Mouse (Mus musculus) lung, embryonic 14.5 days (tissue): ENCODE results near the gene Ebf3. TPM values are rescaled to one million over a fixed set of nuclear protein-coding genes. Genes with fewer than 3 reads are reported as not detected.

Experiments used
- ATAC-seq: fragments of 200-750 bp; cut with Nextera tagmentation; 2 replicates; pipeline ENCODE4 v1.8.0; 2017; ENCODE audit warnings: mild to moderate bottlenecking, moderate TSS enrichment, moderate library complexity; ENCODE audit not compliant: insufficient read depth
- DNase-seq: peaks from one replicate; pipeline ENCODE4 v3.0.0-alpha.2; 2015
- H3K27ac ChIP-seq: fragments of 300-500 bp; sonication (generic); 2 replicates; pipeline ENCODE4 v1.5.1; 2014; ENCODE audit warnings: low read depth, mild to moderate bottlenecking, moderate library complexity
- H3K27me3 ChIP-seq: fragments of 300-500 bp; sonication (generic); 2 replicates; pipeline ENCODE4 v1.6.1; 2014; ENCODE audit warnings: low read length, control low read depth; ENCODE audit not compliant: insufficient read depth
- H3K36me3 ChIP-seq: fragments of 300-500 bp; sonication (generic); 2 replicates; pipeline ENCODE4 v1.6.1; 2014; ENCODE audit warnings: control low read depth; ENCODE audit not compliant: insufficient read depth
- H3K4me1 ChIP-seq: fragments of 300-500 bp; sonication (generic); 2 replicates; pipeline ENCODE4 v1.6.1; 2014; ENCODE audit warnings: antibody characterized with exemption, control low read depth; ENCODE audit not compliant: insufficient read depth
- H3K4me2 ChIP-seq: fragments of 300-500 bp; sonication (generic); 2 replicates; pipeline ENCODE4 v1.6.1; 2014; ENCODE audit warnings: mild to moderate bottlenecking
- H3K4me3 ChIP-seq: fragments of 300-500 bp; sonication (generic); 2 replicates; pipeline ENCODE4 v1.5.1; 2014; ENCODE audit warnings: low read depth, low read length
- H3K9ac ChIP-seq: fragments of 300-500 bp; sonication (generic); 2 replicates; pipeline ENCODE4 v1.6.1; 2014
- H3K9me3 ChIP-seq: fragments of 300-500 bp; sonication (generic); 2 replicates; pipeline ENCODE4 v1.6.1; 2016; ENCODE audit warnings: low read depth, low read length, control low read depth
- CTCF ChIP-seq: IDR thresholded peaks from 2 replicates; pipeline ENCODE4 v1.5.1; 2016; ENCODE audit warnings: antibody characterized with exemption, low read depth
- WGBS: fragments of 180-500 bp; shearing (Covaris S2); extraction: QIAGEN DNeasy Blood & Tissue Kit; methylation state at CpG from one replicate; pipeline ENCODE4 v1.1.7; 2014; 5-methylcytosine and 5-hydroxymethylcytosine counted together
- polyA plus RNA-seq: library from polyadenylated mRNA; unstranded; fragments of >200 nt; fragmentation: Nextera tagmentation; extraction: Ambion mirVana; gene quantifications from 2 replicates; pipeline ENCODE4 v1.2.1, GENCODE M21; 2014

Gene Ebf3
- polyA plus RNA-seq, 1 experiment from 2014 or later, result 0.14 TPM

- no peak overlapping the region for H3K4me3 ChIP-seq
- H3K9ac ChIP-seq, result no peak overlapping the region
- peaks cover 3% of the 10 kb centered on the region; the same call in 1 of the 2 replicates for H3K4me1 ChIP-seq
- ATAC-seq (no peak), DNase-seq (peak; percentile 15)
- H3K27me3 ChIP-seq, result peaks cover 95% of the 10 kb centered on the region
- no peak overlapping the region for H3K4me2 ChIP-seq
- no peak for TF ChIP-seq CTCF
- WGBS, result 38% methylated on average over 9 of the region's 9 CpGs
- H3K36me3 ChIP-seq, result no peaks in the 10 kb centered on the region
- no peaks in the 10 kb centered on the region for H3K9me3 ChIP-seq
- H3K27ac ChIP-seq, result no peak overlapping the region
Observed at GRCm38 (mm10) chr7:137306127-137306526, 8.1 kb downstream of the Ebf3 start.

DNA sequence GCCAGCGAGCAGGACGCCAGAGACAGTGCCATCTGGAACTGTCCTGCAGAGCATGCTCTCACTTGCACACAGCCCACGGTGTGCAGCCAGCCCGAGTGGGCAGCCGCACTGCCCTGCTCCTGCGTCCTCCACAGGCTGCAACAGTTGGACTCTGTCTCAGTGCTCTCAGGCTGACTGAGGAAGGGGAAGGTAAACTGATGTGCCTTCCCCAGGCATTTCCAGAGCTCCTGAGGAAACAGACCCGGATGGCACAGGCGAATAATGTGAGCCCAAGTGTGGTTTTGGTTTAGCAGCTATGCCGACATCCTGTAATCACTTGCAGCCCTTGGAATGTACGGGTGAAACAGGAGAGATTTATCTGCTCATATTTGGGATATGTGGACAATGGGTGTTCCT is 10.5 kb downstream of the Ebf3 start:
- peaks cover 92% of the 10 kb centered on the region for H3K27me3 ChIP-seq
- WGBS, result 28% methylated on average over 10 of the region's 10 CpGs
- H3K9me3 ChIP-seq, result no peaks in the 10 kb centered on the region
- no peak overlapping the region for H3K4me2 ChIP-seq
- H3K36me3 ChIP-seq, result no peaks in the 10 kb centered on the region
- no peak for TF ChIP-seq CTCF
- peaks cover 3% of the 10 kb centered on the region; the same call in 1 of the 2 replicates for H3K4me1 ChIP-seq
- ATAC-seq (no peak), DNase-seq (peak; percentile 23)
- no peak overlapping the region for H3K4me3 ChIP-seq
- no peak overlapping the region for H3K27ac ChIP-seq
- no peak overlapping the region for H3K9ac ChIP-seq

- no peak overlapping the region for H3K9ac ChIP-seq
- peaks cover 94% of the 10 kb centered on the region for H3K27me3 ChIP-seq
- no peak overlapping the region for H3K4me2 ChIP-seq
- TF ChIP-seq CTCF, result no peak
- H3K27ac ChIP-seq, result no peak overlapping the region
- H3K4me1 ChIP-seq, result peaks cover 3% of the 10 kb centered on the region; the same call in 1 of the 2 replicates
- ATAC-seq, result no peak
- 31% methylated on average over 10 of the region's 10 CpGs for WGBS
- DNase-seq, result no peak
- no peak overlapping the region for H3K4me3 ChIP-seq
- no peaks in the 10 kb centered on the region for H3K9me3 ChIP-seq
- H3K36me3 ChIP-seq, result no peaks in the 10 kb centered on the region
Observed at GRCm38 (mm10) chr7:137302961-137303775, 11.1 kb downstream of the Ebf3 start.

DNA sequence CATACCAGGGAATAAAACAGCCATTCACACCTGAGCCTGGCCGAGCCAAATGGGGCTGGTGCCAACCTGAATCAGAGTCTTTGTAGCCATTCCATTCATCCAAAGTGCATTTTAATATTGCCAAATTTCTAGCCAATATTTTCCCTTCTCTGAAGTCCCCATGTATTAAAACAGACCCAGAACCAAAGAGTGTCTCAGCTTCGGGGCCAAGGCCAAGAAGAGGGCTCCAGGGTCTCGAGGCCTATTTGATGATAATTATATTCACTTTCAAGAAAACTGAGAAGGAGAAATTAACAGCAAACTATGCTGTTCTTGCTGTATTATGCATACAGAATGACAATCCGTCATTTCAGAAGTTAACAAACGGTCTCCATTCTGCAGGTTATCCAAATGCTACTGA is 12.1 kb downstream of the Ebf3 start:
- ATAC-seq, result no peak
- H3K4me2 ChIP-seq, result no peak overlapping the region
- no peak overlapping the region for H3K27ac ChIP-seq
- H3K27me3 ChIP-seq, result peaks cover 95% of the 10 kb centered on the region
- WGBS, result 86% methylated on average over 5 of the region's 5 CpGs
- no peaks in the 10 kb centered on the region for H3K9me3 ChIP-seq
- H3K9ac ChIP-seq, result no peak overlapping the region
- no peak for TF ChIP-seq CTCF
- H3K4me1 ChIP-seq, result peaks cover 3% of the 10 kb centered on the region; the same call in 1 of the 2 replicates
- DNase-seq, result no peak
- no peak overlapping the region for H3K4me3 ChIP-seq
- no peaks in the 10 kb centered on the region for H3K36me3 ChIP-seq

DNA sequence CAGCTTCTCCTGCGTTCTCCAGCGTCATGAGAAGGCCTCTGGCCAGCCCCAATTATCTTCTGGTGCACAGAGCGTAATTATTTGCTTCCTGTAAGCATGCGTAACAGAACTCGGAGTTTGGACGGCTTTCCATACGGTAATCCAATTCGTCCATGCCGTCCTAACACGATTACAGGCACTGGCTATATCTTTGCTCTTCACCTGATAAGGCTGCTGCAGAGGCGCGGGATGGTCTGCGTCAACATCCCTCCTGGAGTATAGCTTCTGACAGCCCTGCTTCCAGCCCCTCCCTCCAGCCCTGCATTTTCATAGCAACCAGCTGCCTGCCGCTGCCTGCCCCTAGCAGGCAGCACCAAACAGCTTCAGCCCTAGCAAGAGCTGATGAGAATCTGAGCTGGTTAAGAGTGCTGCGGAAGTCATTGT is 12.9 kb downstream of the Ebf3 start:
- Histone ChIP-seq H3K4me1 (peaks cover 3% of the 10 kb centered on the region; the same call in 1 of the 2 replicates), H3K9me3 (no peaks in the 10 kb centered on the region), H3K4me3 (no peak overlapping the region), H3K36me3 (no peaks in the 10 kb centered on the region), H3K27ac (no peak overlapping the region), H3K27me3 (peaks cover 97% of the 10 kb centered on the region), H3K4me2 (no peak overlapping the region), H3K9ac (no peak overlapping the region)
- 13% methylated on average over 15 of the region's 15 CpGs for WGBS
- DNase-seq (peak; percentile 35), ATAC-seq (peak; percentile 44; the same call in 1 of the 2 replicates)
- TF ChIP-seq CTCF, result no peak

GRCm38 (mm10) chr7:137300826-137301225 is 13.4 kb downstream of the Ebf3 start:
- no peak overlapping the region for H3K4me2 ChIP-seq
- H3K27ac ChIP-seq, result no peak overlapping the region
- DNase-seq, result no peak
- no peak for TF ChIP-seq CTCF
- 12% methylated on average over 6 of the region's 6 CpGs for WGBS
- H3K9ac ChIP-seq, result no peak overlapping the region
- H3K9me3 ChIP-seq, result no peaks in the 10 kb centered on the region
- peaks cover 3% of the 10 kb centered on the region; the same call in 1 of the 2 replicates for H3K4me1 ChIP-seq
- H3K27me3 ChIP-seq, result peaks cover 96% of the 10 kb centered on the region
- H3K36me3 ChIP-seq, result no peaks in the 10 kb centered on the region
- ATAC-seq, result no peak
- no peak overlapping the region for H3K4me3 ChIP-seq

DNA sequence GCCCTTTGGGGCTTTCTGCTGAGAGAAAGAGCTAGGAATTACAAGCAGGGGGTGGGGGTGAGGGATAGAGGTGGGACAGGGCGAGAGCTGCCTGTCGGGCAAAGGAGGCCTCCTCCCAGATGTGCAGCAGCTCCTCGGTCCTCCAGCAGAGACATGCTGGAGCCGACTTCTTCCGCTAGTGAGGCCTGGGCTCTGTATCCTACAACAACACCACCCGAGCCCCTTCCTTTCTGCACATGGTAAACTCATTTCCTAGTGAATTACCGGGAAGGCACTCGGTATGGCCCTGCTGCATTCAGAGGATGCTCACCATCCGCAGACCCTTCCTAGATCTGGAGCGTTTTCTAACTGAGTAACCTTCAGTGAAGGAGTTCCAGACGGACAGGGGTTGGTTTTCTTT is 14.1 kb downstream of the Ebf3 start:
- Histone ChIP-seq H3K27ac (no peak overlapping the region), H3K4me2 (no peak overlapping the region), H3K9ac (no peak overlapping the region), H3K36me3 (no peaks in the 10 kb centered on the region), H3K9me3 (no peaks in the 10 kb centered on the region), H3K27me3 (peaks cover 93% of the 10 kb centered on the region), H3K4me3 (no peak overlapping the region), H3K4me1 (peaks cover 3% of the 10 kb centered on the region; the same call in 1 of the 2 replicates)
- DNase-seq (no peak), ATAC-seq (no peak)
- 30% methylated on average over 11 of the region's 11 CpGs for WGBS
- no peak for TF ChIP-seq CTCF
